Mouse (Mus musculus) embryonic facial prominence, embryonic 13.5 days (tissue): ENCODE results near the gene Gstm4. TPM values are rescaled to one million over a fixed set of nuclear protein-coding genes. Genes with fewer than 3 reads are reported as not detected.
"Not testable (repeated sequence)": the region's sequence is repeated elsewhere in the genome, so short reads cannot be mapped to it uniquely, and the experiment has no call there.

Experiments
- ATAC-seq: fragments of 200-750 bp; cut with Nextera tagmentation; 2 replicates; pipeline ENCODE4 v1.8.0; 2017; ENCODE audit warnings: low read depth; ENCODE audit not compliant: insufficient number of reproducible peaks, insufficient read depth, low FRiP score, low TSS enrichment
- H3K27ac ChIP-seq: fragments of 300-500 bp; sonication (generic); 2 replicates; pipeline ENCODE4 v1.5.1; 2015; ENCODE audit warnings: moderate library complexity, mild to moderate bottlenecking, inconsistent platforms
- H3K27me3 ChIP-seq: fragments of 300-500 bp; sonication (generic); 2 replicates; pipeline ENCODE4 v1.6.1; 2015; ENCODE audit warnings: mild to moderate bottlenecking, inconsistent platforms
- H3K36me3 ChIP-seq: fragments of 300-500 bp; sonication (generic); 2 replicates; pipeline ENCODE4 v1.6.1; 2015; ENCODE audit warnings: mild to moderate bottlenecking, inconsistent platforms
- H3K4me1 ChIP-seq: fragments of 300-500 bp; sonication (generic); 2 replicates; pipeline ENCODE4 v1.6.1; 2015; ENCODE audit warnings: inconsistent platforms
- H3K4me2 ChIP-seq: fragments of 300-500 bp; sonication (generic); 2 replicates; pipeline ENCODE4 v1.6.1; 2015; ENCODE audit warnings: moderate library complexity, mild to moderate bottlenecking, inconsistent platforms
- H3K4me3 ChIP-seq: fragments of 300-500 bp; sonication (generic); 2 replicates; pipeline ENCODE4 v1.5.1; 2015; ENCODE audit warnings: mild to moderate bottlenecking, inconsistent platforms
- H3K9ac ChIP-seq: fragments of 300-500 bp; sonication (generic); 2 replicates; pipeline ENCODE4 v1.6.1; 2015; ENCODE audit warnings: mild to moderate bottlenecking, inconsistent platforms
- H3K9me3 ChIP-seq: fragments of 300-500 bp; sonication (generic); 2 replicates; pipeline ENCODE4 v1.6.1; 2016; ENCODE audit warnings: inconsistent platforms
- WGBS: fragments of 180-500 bp; shearing (Covaris S2); methylation state at CpG from one replicate; pipeline ENCODE4 v1.1.7; 2015; ENCODE audit warnings: mixed read lengths; 5-methylcytosine and 5-hydroxymethylcytosine counted together
- polyA plus RNA-seq: library from polyadenylated mRNA; unstranded; fragments of >200 nt; fragmentation: Nextera tagmentation; extraction: Ambion mirVana; gene quantifications from 2 replicates; pipeline ENCODE4 v1.2.1, GENCODE M21; 2015

Gene Gstm4
- polyA plus RNA-seq, 1 experiment from 2014 or later, result 15.0 TPM

DNA sequence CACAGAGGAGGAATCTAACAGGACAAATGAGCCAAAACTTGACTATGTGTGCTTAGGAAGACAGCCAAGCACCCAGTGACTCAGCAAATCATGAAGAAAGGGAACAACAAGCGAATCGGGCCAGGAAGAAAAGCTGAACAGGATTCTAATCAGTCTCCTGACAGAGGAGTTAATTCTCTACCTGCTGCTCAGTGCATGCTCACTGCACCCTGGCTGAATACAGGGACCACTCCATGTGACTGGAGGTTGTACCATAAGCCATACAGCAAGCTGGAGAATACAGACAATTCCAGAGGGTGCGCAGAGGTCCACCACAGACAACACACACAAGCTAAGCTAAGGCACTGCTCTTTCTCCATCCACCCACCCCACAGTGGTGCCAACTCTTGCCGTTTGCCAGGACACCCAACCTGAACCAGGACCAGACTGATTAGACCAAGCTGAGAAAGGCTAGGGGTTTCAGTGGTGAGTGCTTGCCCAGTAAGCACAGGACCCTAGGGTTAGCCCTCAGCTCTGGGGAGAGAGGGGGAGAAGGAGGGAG lies 31.3 kb downstream of the Gstm4 start:
- Histone ChIP-seq H3K4me1 (peaks cover 13% of the 10 kb centered on the region), H3K27me3 (no peaks in the 10 kb centered on the region), H3K36me3 (no peaks in the 10 kb centered on the region), H3K4me3 (no peak overlapping the region), H3K9me3 (no peaks in the 10 kb centered on the region), H3K4me2 (no peak overlapping the region), H3K9ac (0 out of 2 replicates have a peak overlapping the region, but pooled peaks have one; percentile 16), H3K27ac (no peak overlapping the region)
- 86% methylated on average over 4 of the region's 4 CpGs for WGBS
- no peak for ATAC-seq

DNA sequence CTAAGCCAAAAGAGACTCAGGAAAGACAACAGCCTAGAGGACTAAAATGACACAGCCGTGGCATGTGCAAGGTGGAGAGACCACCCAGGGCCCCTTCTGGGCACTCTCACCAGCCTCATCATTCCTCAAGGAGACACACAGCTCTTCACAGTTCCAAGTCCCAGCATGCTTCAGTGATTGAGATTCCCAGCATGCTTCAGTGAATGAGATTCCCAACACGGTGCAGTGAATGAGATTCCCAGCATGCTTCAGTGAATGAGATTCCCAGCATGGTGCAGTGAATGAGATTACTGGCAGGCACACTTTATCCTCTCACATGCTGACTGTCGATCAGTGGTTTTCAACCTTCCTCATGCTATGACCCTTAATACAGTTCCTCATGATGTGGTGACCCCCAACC lies 33.1 kb downstream of the Gstm4 start:
- WGBS, result 63% methylated on average over 3 of the region's 3 CpGs
- H3K4me2 ChIP-seq, result no peak overlapping the region
- H3K4me3 ChIP-seq, result no peak overlapping the region
- H3K27ac ChIP-seq, result no peak overlapping the region
- H3K9ac ChIP-seq, result no peak overlapping the region
- no peak for ATAC-seq
- no peaks in the 10 kb centered on the region for H3K9me3 ChIP-seq
- H3K27me3 ChIP-seq, result no peaks in the 10 kb centered on the region
- H3K36me3 ChIP-seq, result no peaks in the 10 kb centered on the region
- H3K4me1 ChIP-seq, result peaks cover 1% of the 10 kb centered on the region; the same call in 1 of the 2 replicates

GRCm38 (mm10) chr3:108010286-108010685 lies 34.4 kb downstream of the Gstm4 start:
- 79% methylated on average over 2 of the region's 2 CpGs for WGBS
- Histone ChIP-seq H3K4me2 (no peak overlapping the region), H3K27me3 (no peaks in the 10 kb centered on the region), H3K4me3 (no peak overlapping the region), H3K9me3 (no peaks in the 10 kb centered on the region), H3K36me3 (no peaks in the 10 kb centered on the region), H3K4me1 (no peaks in the 10 kb centered on the region), H3K9ac (no peak overlapping the region), H3K27ac (no peak overlapping the region)
- ATAC-seq, result no peak

DNA sequence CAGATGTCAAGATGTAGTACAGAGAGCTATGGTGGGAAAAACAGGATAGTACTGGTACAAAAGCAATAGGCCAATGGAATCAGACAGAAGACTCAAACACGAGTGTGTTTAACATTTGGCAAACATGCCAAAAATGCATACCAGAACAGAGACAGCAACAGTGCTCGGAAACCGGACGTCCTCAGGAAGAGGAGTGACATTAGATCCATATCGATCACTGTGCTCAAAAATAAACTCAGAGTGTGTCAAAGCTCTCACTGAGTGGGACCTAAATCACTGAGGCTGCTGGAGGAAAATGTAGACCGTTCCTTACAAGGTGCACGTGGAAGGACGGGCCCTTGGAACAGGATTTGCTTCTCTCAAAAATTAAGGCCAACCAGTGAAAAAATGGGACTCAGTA lies 42.7 kb downstream of the Gstm4 start:
- Histone ChIP-seq H3K36me3 (no peaks in the 10 kb centered on the region), H3K9me3 (no peaks in the 10 kb centered on the region), H3K4me1 (no peaks in the 10 kb centered on the region), H3K4me2 (no peak overlapping the region), H3K27me3 (no peaks in the 10 kb centered on the region), H3K9ac (no peak overlapping the region), H3K4me3 (no peak overlapping the region), H3K27ac (no peak overlapping the region)
- ATAC-seq, result no peak
- WGBS, result 70% methylated on average over 8 of the region's 8 CpGs

DNA sequence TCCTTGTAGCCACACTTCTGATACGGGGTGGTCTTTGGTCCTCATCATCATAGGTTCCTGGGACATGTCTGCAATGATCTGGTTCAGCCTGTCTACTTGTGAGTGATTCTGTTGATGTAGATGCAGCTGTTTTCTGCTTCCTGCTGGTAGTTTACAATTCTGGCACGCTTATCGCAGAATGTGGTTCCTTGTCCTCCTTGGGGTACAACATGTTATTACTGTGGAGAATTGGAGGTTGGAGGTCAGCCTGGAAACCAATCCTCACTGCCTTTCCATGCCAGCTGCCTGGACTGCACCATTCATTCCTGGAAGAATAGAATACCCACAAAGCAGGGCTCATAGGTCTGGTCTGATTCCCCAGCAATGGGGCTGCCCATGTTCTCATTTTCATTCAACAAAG lies 45.2 kb downstream of the Gstm4 start:
- ATAC-seq, result no peak

GRCm38 (mm10) chr3:107998591-107998990 lies 46.1 kb downstream of the Gstm4 start:
- no peaks in the 10 kb centered on the region for H3K4me1 ChIP-seq

More for the DNA sequence above, 45.2 kb downstream of the Gstm4 start:
- 83% methylated on average over 3 of the region's 3 CpGs for WGBS
- Histone ChIP-seq H3K9ac (no peak overlapping the region), H3K4me2 (no peak overlapping the region), H3K27ac (no peak overlapping the region), H3K4me1 (no peaks in the 10 kb centered on the region), H3K27me3 (no peaks in the 10 kb centered on the region), H3K9me3 (no peaks in the 10 kb centered on the region), H3K4me3 (no peak overlapping the region), H3K36me3 (no peaks in the 10 kb centered on the region)

GRCm38 (mm10) chr3:107996576-107996975 lies 48.1 kb downstream of the Gstm4 start:
- H3K9me3 ChIP-seq, result 0 out of 2 replicates have a peak, but pooled peaks cover 4% of the 10 kb centered on the region
- no peak overlapping the region for H3K9ac ChIP-seq
- H3K4me2 ChIP-seq, result no peak overlapping the region
- no peak overlapping the region for H3K4me3 ChIP-seq
- no peak overlapping the region for H3K27ac ChIP-seq
- no peaks in the 10 kb centered on the region for H3K4me1 ChIP-seq
- WGBS, result 74% methylated on average over 4 of the region's 4 CpGs
- no peaks in the 10 kb centered on the region for H3K36me3 ChIP-seq
- H3K27me3 ChIP-seq, result no peaks in the 10 kb centered on the region
- no peak for ATAC-seq

More at GRCm38 (mm10) chr3:107998591-107998990, 46.1 kb downstream of the Gstm4 start:
- H3K27ac ChIP-seq, result no peak overlapping the region
- H3K9ac ChIP-seq, result no peak overlapping the region
- no peak overlapping the region for H3K4me2 ChIP-seq
- no peak overlapping the region for H3K4me3 ChIP-seq
- no peaks in the 10 kb centered on the region for H3K27me3 ChIP-seq
- 76% methylated on average over 3 of the region's 3 CpGs for WGBS
- no peak for ATAC-seq
- 0 out of 2 replicates have a peak, but pooled peaks cover 4% of the 10 kb centered on the region for H3K9me3 ChIP-seq
- H3K36me3 ChIP-seq, result no peaks in the 10 kb centered on the region

DNA sequence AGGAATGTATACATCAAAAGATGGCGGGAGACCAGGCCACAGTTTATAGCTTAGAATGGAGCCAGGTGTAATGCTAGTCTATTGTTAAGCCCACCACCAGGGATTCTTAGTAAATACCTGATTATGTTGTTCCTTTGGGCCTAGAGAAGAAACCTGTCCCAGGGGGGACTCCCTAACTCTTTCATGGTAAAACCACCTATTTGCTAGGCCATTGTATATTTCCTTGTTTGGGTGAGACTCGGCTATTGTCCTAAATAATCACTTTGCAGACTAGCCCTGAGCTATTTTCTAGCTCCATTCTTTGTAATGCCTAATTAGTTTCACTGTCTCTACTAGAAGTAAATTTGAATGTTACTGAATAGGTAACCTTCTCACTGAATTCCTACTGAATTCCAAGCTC lies 48.7 kb downstream of the Gstm4 start:
- not testable (repeated sequence) for H3K36me3 ChIP-seq, H3K4me1 ChIP-seq, H3K27me3 ChIP-seq, H3K27ac ChIP-seq, H3K9ac ChIP-seq, ATAC-seq, H3K4me3 ChIP-seq, H3K4me2 ChIP-seq, H3K9me3 ChIP-seq
- WGBS, result 46% methylated on average over 2 of the region's 2 CpGs

Other genes with a start within 250 kb of the Gstm4 start
- gene Eps8l3, start 167.7 kb downstream of the Gstm4 start, polyA plus RNA-seq, result 0.98 TPM in 1 of 2 replicates, not detected in the other
- gene Gstm5, start 149.1 kb downstream of the Gstm4 start, polyA plus RNA-seq, result 250 and 275 TPM in 2 replicates
- gene Gstm7, start 113.1 kb downstream of the Gstm4 start, polyA plus RNA-seq, result 30.6 and 31.3 TPM in 2 replicates
- gene Gstm6, start 101.1 kb downstream of the Gstm4 start, polyA plus RNA-seq, result 10.7 and 13.5 TPM in 2 replicates
- 0.28 TPM in 1 of 2 replicates, not detected in the other for gene Gstm3, start 75.6 kb downstream of the Gstm4 start, polyA plus RNA-seq
- gene Gstm2, start 58.4 kb downstream of the Gstm4 start, polyA plus RNA-seq, result 42.0 and 46.6 TPM in 2 replicates
- 83.2 and 113 TPM in 2 replicates for gene Gstm1, start 26.9 kb downstream of the Gstm4 start, polyA plus RNA-seq
- gene Ampd2, start 41.8 kb upstream of the Gstm4 start, polyA plus RNA-seq, result 38.4 and 44.5 TPM in 2 replicates
- 0.83 and 0.85 TPM in 2 replicates for gene Gnat2, start 47.9 kb upstream of the Gstm4 start, polyA plus RNA-seq
- gene Gnai3, start 101.3 kb upstream of the Gstm4 start, polyA plus RNA-seq, result 173 and 185 TPM in 2 replicates
- gene Gpr61, start 110.0 kb upstream of the Gstm4 start, polyA plus RNA-seq, result 0.15 and 0.20 TPM in 2 replicates
- gene Amigo1, start 141.4 kb upstream of the Gstm4 start, polyA plus RNA-seq, result 4.0 and 4.5 TPM in 2 replicates
- 2.6 and 2.8 TPM in 2 replicates for gene Cyb561d1, start 156.3 kb upstream of the Gstm4 start, polyA plus RNA-seq
- 22.0 and 27.1 TPM in 2 replicates for gene Atxn7l2, start 166.0 kb upstream of the Gstm4 start, polyA plus RNA-seq
- 0.48 and 0.58 TPM in 2 replicates for gene Sypl2, start 181.8 kb upstream of the Gstm4 start, polyA plus RNA-seq
- 298 and 302 TPM in 2 replicates for gene Psma5, start 212.0 kb upstream of the Gstm4 start, polyA plus RNA-seq
- 6.4 and 10.8 TPM in 2 replicates for gene Sort1, start 239.2 kb upstream of the Gstm4 start, polyA plus RNA-seq